Mouse (Mus musculus) MEL-GATA-1-ER (cell line): ENCODE measurements around the gene Nit1.
A peak's percentile ranks its signal among the peaks of the same experiment; 100 is the strongest.

Experiments used
- DNase-seq: peaks from one replicate; pipeline ENCODE4 v3.0.0-alpha.2; 2012; ENCODE audit warnings: low read depth; ENCODE audit errors: extremely low read depth

Gene Nit1

GRCm38 (mm10) chr1:171345225-171346094 lies at the start of gene Nit1, which contains the start of gene Pfdn2:
Nit1 (minus strand) TSS chr1:171345646.
Pfdn2 (plus strand) TSS chr1:171345670.
- peak; percentile 73 for DNase-seq

GRCm38 (mm10) chr1:171390101-171390500 lies 44.7 kb upstream of the Nit1 start:
- peak; percentile 90 for DNase-seq

- DNase-seq = peak; percentile 96
Observed at GRCm38 (mm10) chr1:171388376-171389102, 43.1 kb upstream of the Nit1 start, which contains the start of gene Arhgap30. Arhgap30 (plus strand) TSS chr1:171388954.

- no peak for DNase-seq
Observed at GRCm38 (mm10) chr1:171387099-171387498, 41.7 kb upstream of the Nit1 start.

GRCm38 (mm10) chr1:171385171-171385570 lies 39.7 kb upstream of the Nit1 start:
- no peak for DNase-seq

GRCm38 (mm10) chr1:171384361-171384760 lies 38.9 kb upstream of the Nit1 start:
- DNase-seq = no peak

- peak; percentile 37 for DNase-seq
Observed at GRCm38 (mm10) chr1:171382096-171382620, 36.7 kb upstream of the Nit1 start.

- DNase-seq = peak; percentile 60
Observed at GRCm38 (mm10) chr1:171379935-171380599, 34.6 kb upstream of the Nit1 start.

- no peak for DNase-seq
Observed at GRCm38 (mm10) chr1:171378298-171378697, 32.9 kb upstream of the Nit1 start.

GRCm38 (mm10) chr1:171375646-171376097 lies 30.2 kb upstream of the Nit1 start:
- DNase-seq = no peak

GRCm38 (mm10) chr1:171373946-171374345 lies 28.5 kb upstream of the Nit1 start:
- DNase-seq = no peak

GRCm38 (mm10) chr1:171372880-171373279 lies 27.4 kb upstream of the Nit1 start:
- DNase-seq = no peak

- no peak for DNase-seq
Observed at GRCm38 (mm10) chr1:171369845-171370556, 24.6 kb upstream of the Nit1 start, which contains the start of gene Nectin4. Nectin4 (plus strand) TSS chr1:171370099.

GRCm38 (mm10) chr1:171365934-171366333 lies 20.5 kb upstream of the Nit1 start:
- no peak for DNase-seq

GRCm38 (mm10) chr1:171361106-171362103 lies 16.0 kb upstream of the Nit1 start:
- peak; percentile 50 for DNase-seq

GRCm38 (mm10) chr1:171360656-171361055 lies 15.2 kb upstream of the Nit1 start, which contains the start of gene Klhdc9:
Klhdc9 (minus strand) TSS chr1:171360798.
- DNase-seq = no peak

- no peak for DNase-seq
Observed at GRCm38 (mm10) chr1:171360253-171360652, 14.8 kb upstream of the Nit1 start.

- no peak for DNase-seq
Observed at GRCm38 (mm10) chr1:171358421-171358820, 13.0 kb upstream of the Nit1 start.

- no peak for DNase-seq
Observed at GRCm38 (mm10) chr1:171356814-171357213, 11.4 kb upstream of the Nit1 start.
